Mouse (Mus musculus): Measurements from ENCODE around the gene Vegfb. TPM values are rescaled to one million over a fixed set of nuclear protein-coding genes. Genes with fewer than 3 reads are reported as not detected.

Gene Vegfb
- polyA plus RNA-seq, 1 experiment from 2014 or later, result 33.1 TPM

- H3K4me1 ChIP-seq (ENCODE audit: control insufficient read depth, insufficient read depth, low read length), result peaks cover 36% of the 10 kb centered on the region
- H3K9ac ChIP-seq (replicated peaks; ENCODE audit: low read length), result peak within 1 kb of the TSS; percentile 79
- no peaks in the 10 kb centered on the region for H3K27me3 ChIP-seq (ENCODE audit: control insufficient read depth, insufficient read depth, low read length)
- H3K4me2 ChIP-seq (ENCODE audit: low read length), result peak within 1 kb of the TSS; percentile 78
- DNase-seq (peak; percentile 83), ATAC-seq (ENCODE audit: low FRiP score, low TSS enrichment) (no peak)
- H3K4me3 ChIP-seq (replicated peaks; ENCODE audit: low read depth, low read length), result peak within 1 kb of the TSS; percentile 74
- H3K9me3 ChIP-seq (ENCODE audit: control insufficient read depth, low read length), result no peaks in the 10 kb centered on the region
- H3K36me3 ChIP-seq (ENCODE audit: control insufficient read depth, insufficient read depth, low read length), result peaks cover 22% of the 10 kb centered on the region
- whole genome bisulfite sequencing, result under 1% methylated on average over 16 of the region's 16 CpGs
- peak within 1 kb of the TSS; percentile 95 for H3K27ac ChIP-seq (replicated peaks; ENCODE audit: low read depth, low read length)
These were observed 11.6 kb downstream of the Vegfb start, which contains the start of gene Plcb3 for GRCm38 (mm10) chr19:6975537-6976521. Gene Plcb3 (minus strand): TSS chr19:6976470.

DNA sequence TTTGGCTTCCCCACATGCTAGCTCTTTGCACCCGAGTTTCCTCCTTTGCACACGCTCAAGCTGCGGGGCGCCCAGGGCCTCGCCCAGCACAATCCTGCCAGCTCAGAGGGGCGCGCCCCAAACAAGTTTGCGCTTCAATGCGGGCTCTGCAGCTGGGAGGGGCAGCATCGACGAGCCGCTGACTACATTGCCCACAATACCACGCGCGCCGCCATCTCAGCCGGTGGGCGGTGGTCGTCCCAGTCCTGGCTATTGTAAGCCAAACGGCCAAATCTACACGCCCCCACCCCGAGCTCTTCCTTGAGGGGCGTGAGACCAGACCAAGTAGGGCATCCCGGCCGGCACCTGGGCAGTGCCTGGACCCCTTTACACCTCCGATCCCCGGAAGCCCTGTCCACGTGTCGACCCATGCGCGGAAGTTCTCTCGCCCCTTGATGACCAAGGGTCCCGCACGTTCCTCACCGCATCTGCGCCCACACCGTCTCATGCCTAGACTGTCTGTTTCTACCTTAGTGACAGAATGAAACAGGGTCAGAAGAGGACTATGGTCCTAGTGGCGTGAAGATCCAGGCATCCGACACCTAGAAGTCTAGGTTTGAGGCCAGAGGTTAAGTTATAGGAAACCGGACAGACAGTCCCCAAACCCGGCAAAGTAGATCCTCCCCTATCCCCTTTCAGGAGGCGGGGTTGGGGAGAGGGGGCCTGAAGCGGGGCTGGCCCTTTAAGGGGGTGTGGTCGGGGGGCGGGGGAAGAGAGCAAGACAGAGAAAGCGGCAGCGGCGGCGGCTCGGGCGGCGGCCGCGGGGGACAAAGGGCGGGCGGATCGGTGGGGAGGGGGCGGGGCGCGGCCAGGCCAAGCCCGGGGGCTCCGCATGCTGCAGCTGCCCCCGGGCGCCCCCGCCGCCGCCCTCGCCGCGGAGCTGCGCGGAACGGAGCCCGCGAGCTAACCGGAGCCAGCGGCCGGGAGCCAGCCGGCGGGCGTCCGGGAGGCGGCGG, 12.9 kb downstream of the Vegfb start, which contains the start of gene Ppp1r14b:
TSS of gene Ppp1r14b (plus strand) at position 758 of the 995 bp plus-strand sequence.
- H3K9me3 ChIP-seq (ENCODE audit: control insufficient read depth, low read length), result no peaks in the 10 kb centered on the region
- peak within 1 kb of the TSS; percentile 79 for H3K9ac ChIP-seq (replicated peaks; ENCODE audit: low read length)
- H3K27me3 ChIP-seq (ENCODE audit: control insufficient read depth, insufficient read depth, low read length), result peaks cover 5% of the 10 kb centered on the region; the same call in 1 of the 2 replicates
- H3K4me1 ChIP-seq (ENCODE audit: control insufficient read depth, insufficient read depth, low read length), result peaks cover 44% of the 10 kb centered on the region
- DNase-seq (peak; percentile 93), ATAC-seq (ENCODE audit: low FRiP score, low TSS enrichment) (peak; percentile 75)
- peak within 1 kb of the TSS; percentile 95 for H3K27ac ChIP-seq (replicated peaks; ENCODE audit: low read depth, low read length)
- H3K4me2 ChIP-seq (ENCODE audit: low read length), result peak within 1 kb of the TSS; percentile 78
- under 1% methylated on average over 82 of the region's 84 CpGs for WGBS
- H3K4me3 ChIP-seq (replicated peaks; ENCODE audit: low read depth, low read length), result peak within 1 kb of the TSS; percentile 74
- H3K36me3 ChIP-seq (ENCODE audit: control insufficient read depth, insufficient read depth, low read length), result peaks cover 22% of the 10 kb centered on the region

DNA sequence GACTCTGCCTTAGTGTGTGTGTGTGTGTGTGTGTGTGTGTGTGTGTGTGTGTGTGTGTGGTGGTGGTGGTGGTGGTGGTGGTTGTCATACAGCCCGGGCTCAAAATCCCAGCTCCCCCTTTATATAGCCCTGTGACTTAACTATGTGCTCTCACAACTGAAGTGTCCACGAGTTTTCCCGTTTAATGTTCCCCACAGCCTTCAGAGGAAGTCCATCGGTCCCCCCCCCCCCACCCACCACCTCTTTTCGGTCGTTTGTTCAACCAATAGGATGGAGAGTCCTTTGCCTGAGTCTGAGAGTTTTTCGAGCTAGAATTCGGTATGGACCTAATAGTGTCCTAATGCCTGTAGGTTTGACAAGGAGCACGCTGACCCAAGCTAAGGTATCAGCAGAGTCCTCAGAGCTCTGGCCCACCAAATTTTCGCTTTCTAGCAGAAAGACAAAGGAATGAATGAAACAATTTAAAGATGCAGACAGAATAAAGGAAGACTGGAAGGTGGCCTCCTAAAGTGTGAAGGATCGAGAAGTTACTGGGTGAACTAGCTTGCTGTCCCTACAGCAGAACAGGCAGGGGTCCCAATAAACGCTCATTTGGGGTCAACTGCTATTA, 13.8 kb downstream of the Vegfb start:
- peak overlapping the region; percentile 95 for H3K27ac ChIP-seq (replicated peaks; ENCODE audit: low read depth, low read length)

DNA sequence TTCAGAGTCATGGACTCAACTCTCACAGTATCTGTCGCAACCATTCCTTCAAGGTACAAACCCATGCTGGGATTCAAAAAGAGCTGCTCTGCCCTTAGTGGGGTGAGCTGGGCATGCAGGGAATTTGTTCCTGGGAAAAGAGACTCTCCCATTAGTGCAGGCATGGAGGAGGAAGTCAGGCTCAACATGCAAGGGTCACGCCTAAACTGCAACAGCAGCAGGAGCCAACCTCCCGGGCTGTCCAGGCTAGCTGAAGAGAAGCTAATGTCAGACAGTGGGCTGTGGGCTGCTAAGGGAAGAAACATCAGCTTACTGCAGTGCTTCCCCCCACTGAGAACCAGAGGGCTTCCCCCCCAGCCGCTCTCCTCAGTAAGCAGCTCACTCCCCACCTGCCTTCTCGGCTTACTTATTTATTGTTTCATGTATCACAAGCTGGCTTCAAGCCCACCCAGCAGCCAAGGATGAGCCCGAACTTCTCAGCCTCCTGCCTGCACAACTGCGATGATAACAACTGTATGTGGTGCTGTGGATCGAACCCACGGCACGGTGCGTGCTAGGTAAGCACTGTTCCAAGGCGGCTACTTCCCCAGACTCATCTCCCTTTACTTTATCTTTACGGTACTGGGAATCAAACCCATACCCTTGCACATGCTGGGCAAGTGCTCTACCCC, 15.1 kb downstream of the Vegfb start:
- ATAC-seq (ENCODE audit: low FRiP score, low TSS enrichment) (no peak), DNase-seq (no peak)
- H3K4me1 ChIP-seq (ENCODE audit: control insufficient read depth, insufficient read depth, low read length), result peaks cover 24% of the 10 kb centered on the region
- no peak overlapping the region for H3K27ac ChIP-seq (replicated peaks; ENCODE audit: low read depth, low read length)
- no peak overlapping the region for H3K4me2 ChIP-seq (ENCODE audit: low read length)
- peaks cover 9% of the 10 kb centered on the region for H3K36me3 ChIP-seq (ENCODE audit: control insufficient read depth, insufficient read depth, low read length)
- H3K9ac ChIP-seq (replicated peaks; ENCODE audit: low read length), result no peak overlapping the region
- H3K4me3 ChIP-seq (replicated peaks; ENCODE audit: low read depth, low read length), result no peak overlapping the region
- H3K27me3 ChIP-seq (ENCODE audit: control insufficient read depth, insufficient read depth, low read length), result peaks cover 20% of the 10 kb centered on the region
- H3K9me3 ChIP-seq (ENCODE audit: control insufficient read depth, low read length), result no peaks in the 10 kb centered on the region
- 80% methylated on average over 13 of the region's 13 CpGs for WGBS

More for the DNA sequence above, 13.8 kb downstream of the Vegfb start:
- Histone ChIP-seq H3K27me3 (ENCODE audit: control insufficient read depth, insufficient read depth, low read length) (peaks cover 13% of the 10 kb centered on the region), H3K9ac (replicated peaks; ENCODE audit: low read length) (peak overlapping the region; percentile 79), H3K9me3 (ENCODE audit: control insufficient read depth, low read length) (no peaks in the 10 kb centered on the region), H3K4me3 (replicated peaks; ENCODE audit: low read depth, low read length) (peak overlapping the region; percentile 74), H3K4me2 (ENCODE audit: low read length) (peak overlapping the region; percentile 78), H3K36me3 (ENCODE audit: control insufficient read depth, insufficient read depth, low read length) (peaks cover 22% of the 10 kb centered on the region), H3K4me1 (ENCODE audit: control insufficient read depth, insufficient read depth, low read length) (peaks cover 35% of the 10 kb centered on the region)
- WGBS, result 42% methylated on average over 12 of the region's 12 CpGs
- DNase-seq (peak; percentile 22), ATAC-seq (ENCODE audit: low FRiP score, low TSS enrichment) (no peak)

DNA sequence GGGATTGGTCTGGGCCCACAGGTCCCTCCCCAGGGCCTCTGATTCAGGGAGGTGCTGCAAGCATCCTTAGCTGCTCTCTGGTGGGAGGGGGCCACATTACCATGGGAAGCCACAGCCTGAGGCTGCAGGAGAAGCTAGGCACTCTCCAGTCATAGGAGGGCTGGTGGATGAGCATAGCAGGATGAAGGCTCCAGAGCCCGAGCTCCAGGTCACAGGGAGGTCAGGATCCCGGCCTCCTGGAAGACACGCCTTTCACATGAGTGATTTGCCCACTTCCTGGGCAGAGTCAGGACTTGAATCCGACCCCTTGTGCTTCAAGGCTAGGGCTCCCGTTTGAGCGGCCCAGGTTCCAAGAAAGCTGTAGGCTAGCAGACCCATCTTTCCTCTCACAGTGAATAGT, 15.8 kb downstream of the Vegfb start:
- H3K27ac ChIP-seq (replicated peaks; ENCODE audit: low read depth, low read length), result no peak overlapping the region
- ATAC-seq (ENCODE audit: low FRiP score, low TSS enrichment) (no peak), DNase-seq (no peak)
- 57% methylated on average over 6 of the region's 6 CpGs for WGBS
- peaks cover 19% of the 10 kb centered on the region for H3K4me1 ChIP-seq (ENCODE audit: control insufficient read depth, insufficient read depth, low read length)
- H3K36me3 ChIP-seq (ENCODE audit: control insufficient read depth, insufficient read depth, low read length), result peaks cover 4% of the 10 kb centered on the region; the same call in 1 of the 2 replicates
- no peak overlapping the region for H3K4me2 ChIP-seq (ENCODE audit: low read length)
- H3K4me3 ChIP-seq (replicated peaks; ENCODE audit: low read depth, low read length), result no peak overlapping the region
- H3K9me3 ChIP-seq (ENCODE audit: control insufficient read depth, low read length), result no peaks in the 10 kb centered on the region
- H3K9ac ChIP-seq (replicated peaks; ENCODE audit: low read length), result no peak overlapping the region
- H3K27me3 ChIP-seq (ENCODE audit: control insufficient read depth, insufficient read depth, low read length), result peaks cover 20% of the 10 kb centered on the region

DNA sequence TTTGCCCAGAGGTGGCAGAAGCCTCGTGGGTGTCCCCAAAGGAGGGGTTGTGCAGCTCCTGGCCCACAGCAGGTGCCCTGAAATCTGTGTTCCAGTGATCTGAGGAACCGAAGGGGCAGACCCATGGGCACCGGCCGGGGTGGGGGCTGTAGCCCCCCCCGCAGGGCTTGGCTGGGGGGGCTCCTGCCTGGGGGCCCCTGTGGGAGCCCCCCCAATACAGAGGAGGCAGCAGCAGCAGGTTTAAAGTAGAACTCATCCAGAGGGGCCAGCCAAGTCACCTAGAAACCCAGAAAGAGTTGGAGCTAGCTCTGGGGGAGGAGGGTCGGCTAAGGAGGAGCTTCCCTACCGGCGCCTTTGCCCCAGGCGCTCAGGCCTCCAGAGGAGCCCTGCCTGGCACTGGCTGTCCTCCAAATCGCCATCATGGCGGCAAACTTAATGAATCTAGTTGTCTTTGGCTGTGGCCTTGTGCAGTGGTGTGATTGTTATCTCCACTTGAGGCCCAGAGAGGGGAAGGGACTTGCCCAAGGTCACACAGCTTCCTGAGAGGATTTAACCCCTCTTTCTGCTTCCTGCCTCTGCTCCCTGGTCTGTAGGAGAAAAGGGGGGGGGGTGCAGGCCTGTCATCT, 16.9 kb downstream of the Vegfb start:
- no peak overlapping the region; the same call in 1 of the 2 replicates for H3K9ac ChIP-seq (replicated peaks; ENCODE audit: low read length)
- ATAC-seq (ENCODE audit: low FRiP score, low TSS enrichment) (no peak), DNase-seq (no peak)
- H3K27me3 ChIP-seq (ENCODE audit: control insufficient read depth, insufficient read depth, low read length), result peaks cover 20% of the 10 kb centered on the region
- no peak overlapping the region for H3K27ac ChIP-seq (replicated peaks; ENCODE audit: low read depth, low read length)
- no peak overlapping the region for H3K4me3 ChIP-seq (replicated peaks; ENCODE audit: low read depth, low read length)
- no peaks in the 10 kb centered on the region for H3K9me3 ChIP-seq (ENCODE audit: control insufficient read depth, low read length)
- peaks cover 12% of the 10 kb centered on the region for H3K4me1 ChIP-seq (ENCODE audit: control insufficient read depth, insufficient read depth, low read length)
- WGBS, result 15% methylated on average over 11 of the region's 11 CpGs
- peak overlapping the region; percentile 46 for H3K4me2 ChIP-seq (ENCODE audit: low read length)
- H3K36me3 ChIP-seq (ENCODE audit: control insufficient read depth, insufficient read depth, low read length), result no peaks in the 10 kb centered on the region

DNA sequence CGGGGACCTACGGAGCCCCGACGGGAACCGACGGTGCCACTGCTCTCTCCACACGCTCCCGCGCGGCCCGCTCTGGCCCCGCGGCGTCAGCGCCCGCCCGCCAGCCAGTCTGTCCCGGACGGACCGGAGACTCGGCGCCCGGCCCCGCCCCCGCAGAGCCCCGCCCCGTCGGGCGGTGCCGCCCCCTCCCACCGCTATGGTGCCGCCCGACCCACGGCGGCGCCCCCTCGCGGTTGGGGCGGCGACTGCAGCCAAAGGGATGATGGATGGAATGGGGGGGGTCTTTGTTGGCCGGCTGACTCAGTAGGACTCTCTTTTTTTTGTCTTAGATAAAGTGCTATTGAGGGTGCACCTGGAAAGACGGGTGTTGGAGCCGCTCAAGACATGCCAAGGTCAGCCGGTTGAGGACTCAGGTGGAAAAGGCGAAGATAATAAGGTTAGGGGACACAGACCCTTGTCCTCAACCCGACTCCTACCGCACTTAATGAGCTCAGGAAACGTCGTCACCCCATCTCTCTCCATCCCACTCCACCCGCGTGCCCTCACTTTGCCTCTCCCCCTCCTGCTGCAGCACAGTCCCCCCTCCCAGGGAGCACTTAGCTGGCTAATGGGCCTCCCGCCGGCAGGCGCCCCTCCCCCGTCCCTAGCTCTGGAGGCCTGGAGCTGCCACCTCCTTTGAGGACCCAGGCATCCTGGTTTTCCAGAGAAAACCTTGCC, 17.6 kb downstream of the Vegfb start:
- Histone ChIP-seq H3K27me3 (ENCODE audit: control insufficient read depth, insufficient read depth, low read length) (peaks cover 20% of the 10 kb centered on the region), H3K4me3 (replicated peaks; ENCODE audit: low read depth, low read length) (peak overlapping the region; percentile 28), H3K36me3 (ENCODE audit: control insufficient read depth, insufficient read depth, low read length) (no peaks in the 10 kb centered on the region), H3K27ac (replicated peaks; ENCODE audit: low read depth, low read length) (no peak overlapping the region), H3K4me1 (ENCODE audit: control insufficient read depth, insufficient read depth, low read length) (peaks cover 12% of the 10 kb centered on the region), H3K4me2 (ENCODE audit: low read length) (peak overlapping the region; percentile 46), H3K9me3 (ENCODE audit: control insufficient read depth, low read length) (no peaks in the 10 kb centered on the region), H3K9ac (replicated peaks; ENCODE audit: low read length) (no peak overlapping the region; the same call in 1 of the 2 replicates)
- DNase-seq (peak; percentile 53), ATAC-seq (ENCODE audit: low FRiP score, low TSS enrichment) (no peak)
- WGBS, result 1% methylated on average over 55 of the region's 55 CpGs

Data from midbrain, embryonic 14.5 days (tissue).